9 mouse cellular contexts compared by ENCODE assay signal in genomic region chr17:83034914-83035573, GRCm38 (mm10).
DNase-seq lines count a peak whose midpoint lies in the region; ATAC-seq and TF ChIP-seq lines count a peak whose summit lies in the region.
"Had no signal": no experiment of that assay in that cellular context is flagged by ENCODE, and none has a peak within 500 bp of the region (broad histone marks: within the 10 kb centered on the region; RNA-seq: fewer than 3 reads in every experiment).

No protein-coding gene starts in this region.

- no peaks in the 10 kb centered on the region for H3K9me3 ChIP-seq in forebrain, postnatal 0 days (ENCODE audit: low read length)
- no peaks in the 10 kb centered on the region for H3K9me3 ChIP-seq in forebrain, embryonic 11.5 days (ENCODE audit: control insufficient read depth, low read length)
- no peaks in the 10 kb centered on the region for H3K9me3 ChIP-seq in neural tube, embryonic 13.5 days

- DNase-seq in forebrain, postnatal 0 days: peak; percentile 46
- no peak for DNase-seq in forebrain, embryonic 11.5 days (ENCODE audit: low spot score)
- DNase-seq in neural tube, embryonic 10.5 days (ENCODE audit: extremely low spot score, low spot score): no peak
- DNase-seq in kidney, postnatal 10 days: peak; percentile 68
- DNase-seq in skeletal muscle tissue, adult 2 months (ENCODE audit: low read depth, low spot score): peak; percentile 40
- DNase-seq in cerebellum, postnatal 10 days: no peak
- DNase-seq in left cerebral cortex, adult 8-10 months (ENCODE audit: low spot score in 2 of 2): no peak

- peak; percentile 75 for ATAC-seq in forebrain, postnatal 0 days
- ATAC-seq in forebrain, embryonic 11.5 days (replicated peaks; ENCODE audit: low FRiP score): no peak
- no peak for ATAC-seq in neural tube, embryonic 13.5 days (ENCODE audit: low read depth)

- TF ChIP-seq CTCF in forebrain, postnatal 0 days (IDR thresholded peaks at IDR 0.05; ENCODE audit: low read depth): no peak

- H3K27ac ChIP-seq in forebrain, postnatal 0 days (ENCODE audit: low read depth, low read length): 0 out of 2 replicates have a peak overlapping the region, but pooled peaks have one; percentile 23
- no peak overlapping the region for H3K27ac ChIP-seq in forebrain, embryonic 11.5 days (ENCODE audit: low read depth, low read length)
- peak overlapping the region; percentile 62 for H3K27ac ChIP-seq in neural tube, embryonic 13.5 days (replicated peaks)

- H3K4me2 ChIP-seq in forebrain, postnatal 0 days (ENCODE audit: low read depth): no peak overlapping the region
- H3K4me2 ChIP-seq in forebrain, embryonic 11.5 days (ENCODE audit: low read depth, low read length, severe bottlenecking): no peak overlapping the region
- no peak overlapping the region for H3K4me2 ChIP-seq in neural tube, embryonic 13.5 days

- H3K36me3 ChIP-seq in forebrain, postnatal 0 days (ENCODE audit: insufficient read depth): no peaks in the 10 kb centered on the region
- H3K36me3 ChIP-seq in forebrain, embryonic 11.5 days (ENCODE audit: control insufficient read depth, insufficient read depth, low read length): no peaks in the 10 kb centered on the region
- H3K36me3 ChIP-seq in neural tube, embryonic 13.5 days: no peaks in the 10 kb centered on the region

- no peak overlapping the region for H3K4me3 ChIP-seq in forebrain, postnatal 0 days (ENCODE audit: low read depth, low read length)
- no peak overlapping the region for H3K4me3 ChIP-seq in forebrain, embryonic 11.5 days (ENCODE audit: low read depth, low read length)
- no peak overlapping the region for H3K4me3 ChIP-seq in neural tube, embryonic 13.5 days
- H3K4me3 ChIP-seq: megakaryocyte, embryonic 14.5 days had no signal

- H3K27me3 ChIP-seq in forebrain, postnatal 0 days (ENCODE audit: insufficient read depth, low read length): no peaks in the 10 kb centered on the region
- no peaks in the 10 kb centered on the region for H3K27me3 ChIP-seq in forebrain, embryonic 11.5 days (ENCODE audit: control insufficient read depth, insufficient read depth, low read length)
- no peaks in the 10 kb centered on the region for H3K27me3 ChIP-seq in neural tube, embryonic 13.5 days
- H3K27me3 ChIP-seq: megakaryocyte, embryonic 14.5 days had no signal

- 42% methylated on average over 6 of the region's 6 CpGs for WGBS in forebrain, postnatal 0 days
- 83% methylated on average over 6 of the region's 6 CpGs for WGBS in forebrain, embryonic 11.5 days
- WGBS in neural tube, embryonic 13.5 days: 41% methylated on average over 6 of the region's 6 CpGs

- no peak overlapping the region for H3K9ac ChIP-seq in forebrain, postnatal 0 days
- no peak overlapping the region for H3K9ac ChIP-seq in forebrain, embryonic 11.5 days (ENCODE audit: low read length)
- no peak overlapping the region for H3K9ac ChIP-seq in neural tube, embryonic 13.5 days

- H3K4me1 ChIP-seq in forebrain, postnatal 0 days (ENCODE audit: insufficient read depth): no peaks in the 10 kb centered on the region
- no peaks in the 10 kb centered on the region for H3K4me1 ChIP-seq in forebrain, embryonic 11.5 days (replicated peaks; ENCODE audit: control insufficient read depth, insufficient read depth, low read length)
- H3K4me1 ChIP-seq in neural tube, embryonic 13.5 days (replicated peaks): peaks cover 8% of the 10 kb centered on the region; the same call in 1 of the 2 replicates
- H3K4me1 ChIP-seq: megakaryocyte, embryonic 14.5 days had no signal

Comparison
In these comparisons a context has a peak if more than half of its experiments do, and no peak if none do; other contexts are left out.
1. DNase-seq: peak in forebrain, postnatal 0 days (single experiment), kidney, postnatal 10 days (single experiment) and skeletal muscle tissue, adult 2 months (single experiment); none in forebrain, embryonic 11.5 days (single experiment), neural tube, embryonic 10.5 days (single experiment), cerebellum, postnatal 10 days (0 of 2) and left cerebral cortex, adult 8-10 months (0 of 2).